Mouse (Mus musculus) liver, embryonic 14.5 days (tissue): ENCODE results near the gene Rps27a.
"Not testable (repeated sequence)": the region's sequence is repeated elsewhere in the genome, so short reads cannot be mapped to it uniquely, and the experiment has no call there.

Experiments
- CTCF ChIP-seq: IDR thresholded peaks from 2 replicates; pipeline ENCODE4 v1.5.1; 2016; ENCODE audit warnings: antibody characterized with exemption, low read depth, control low read depth
- EP300 ChIP-seq: IDR thresholded peaks from 2 replicates; pipeline ENCODE4 v1.6.1; 2016; ENCODE audit warnings: antibody characterized with exemption, low read depth

GRCm38 (mm10) chr11:29546297-29546696 lies 1.6 kb downstream of the Rps27a start:
- not testable (repeated sequence) for TF ChIP-seq EP300, CTCF
